Mouse (Mus musculus) lung, postnatal 0 days (tissue): ENCODE measurements around the gene Fbln5.

Source experiments
- CTCF ChIP-seq: IDR thresholded peaks from 2 replicates; pipeline ENCODE4 v1.5.1; 2016; ENCODE audit warnings: antibody characterized with exemption, mild to moderate bottlenecking
- EP300 ChIP-seq: IDR thresholded peaks from 2 replicates; pipeline ENCODE4 v1.6.1; 2016; ENCODE audit warnings: antibody characterized with exemption, mild to moderate bottlenecking, control low read depth

GRCm38 (mm10) chr12:101851846-101852564 lies 33.1 kb upstream of the Fbln5 start:
- no peak for TF ChIP-seq CTCF
- no peak for TF ChIP-seq EP300
